Mouse (Mus musculus) G1E-ER4 (cell line): Measurements from ENCODE around the gene Panx2. TPM values are rescaled to one million over a fixed set of nuclear protein-coding genes. Genes with fewer than 3 reads are reported as not detected.

Experiments used
- GATA1 ChIP-seq: IDR thresholded peaks from one replicate; pipeline ENCODE4 v1.8.0; 2012; ENCODE audit warnings: low read length, inconsistent platforms
- polyA plus RNA-seq: library from polyadenylated mRNA; stranded (reverse); fragments of >175 nt; gene quantifications from 2 replicates; pipeline ENCODE4 v1.2.3, GENCODE M21; 2012

Gene Panx2
- polyA plus RNA-seq = not detected in 2 replicates

DNA sequence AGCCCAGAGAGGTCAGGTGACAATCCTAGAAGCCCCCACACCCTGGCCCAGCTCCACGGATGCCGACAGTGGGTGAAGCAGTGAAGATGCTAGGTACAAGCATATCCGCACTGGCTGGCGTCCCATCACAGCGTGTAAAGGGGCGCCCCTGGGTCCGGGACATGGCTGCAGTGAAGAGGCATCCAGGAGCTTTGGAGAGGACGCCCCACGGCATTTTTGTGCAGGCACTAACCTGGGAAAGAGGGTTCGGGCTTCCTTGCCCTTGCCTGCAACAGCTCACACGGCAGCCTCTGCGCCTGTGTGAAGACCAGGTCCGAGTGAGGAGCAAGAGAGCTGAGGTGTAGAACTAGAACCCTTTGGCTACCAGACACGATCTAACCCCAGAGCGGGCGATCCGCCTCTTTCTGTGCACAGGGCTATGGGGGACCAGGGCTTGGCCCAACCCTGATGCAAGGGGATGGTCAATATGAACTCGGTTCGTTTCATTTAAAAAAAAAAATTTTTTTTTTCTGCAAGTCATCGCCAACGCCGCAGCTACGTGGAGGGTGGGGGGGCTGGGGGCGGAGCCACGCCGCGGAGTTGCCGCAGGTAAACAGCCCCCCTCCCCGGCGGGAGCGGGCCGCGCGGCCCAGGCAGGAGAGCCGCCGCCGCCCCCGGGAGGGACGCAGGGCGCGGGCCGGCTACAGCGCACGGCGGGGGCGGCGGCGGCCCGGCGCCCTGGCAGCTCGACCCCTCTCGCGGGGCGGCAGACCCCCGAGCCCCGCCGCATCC, at the start of gene Panx2:
Panx2 (plus strand) TSS at position 574 of the 771 bp plus-strand sequence.
- TF ChIP-seq GATA1 = no peak

DNA sequence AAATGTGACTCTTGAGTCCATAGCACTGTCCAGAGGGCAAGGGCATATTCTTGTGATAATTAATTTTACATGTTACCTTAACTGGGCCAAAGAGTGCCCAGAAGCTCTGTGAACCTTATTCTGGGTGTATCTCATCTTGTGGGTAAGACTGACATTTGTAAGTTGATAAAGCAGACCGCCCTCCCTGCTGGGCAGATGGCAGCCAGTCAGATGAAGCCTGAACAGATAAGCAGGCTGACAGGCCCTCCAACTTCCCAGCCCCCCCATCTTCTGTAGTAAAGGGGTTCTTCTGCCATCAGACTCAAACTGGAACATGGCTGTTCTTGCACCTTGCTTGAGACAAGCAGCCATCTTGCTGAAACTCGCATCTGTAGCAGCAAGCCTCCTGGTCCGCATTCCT, 42.8 kb upstream of the Panx2 start:
- no peak for TF ChIP-seq GATA1

- no peak for TF ChIP-seq GATA1
Measured at GRCm38 (mm10) chr15:89020085-89020484, 39.4 kb upstream of the Panx2 start.

GRCm38 (mm10) chr15:89020492-89020891, 39.0 kb upstream of the Panx2 start:
- no peak for TF ChIP-seq GATA1

GRCm38 (mm10) chr15:89044381-89044780, 15.2 kb upstream of the Panx2 start:
- TF ChIP-seq GATA1 = no peak

DNA sequence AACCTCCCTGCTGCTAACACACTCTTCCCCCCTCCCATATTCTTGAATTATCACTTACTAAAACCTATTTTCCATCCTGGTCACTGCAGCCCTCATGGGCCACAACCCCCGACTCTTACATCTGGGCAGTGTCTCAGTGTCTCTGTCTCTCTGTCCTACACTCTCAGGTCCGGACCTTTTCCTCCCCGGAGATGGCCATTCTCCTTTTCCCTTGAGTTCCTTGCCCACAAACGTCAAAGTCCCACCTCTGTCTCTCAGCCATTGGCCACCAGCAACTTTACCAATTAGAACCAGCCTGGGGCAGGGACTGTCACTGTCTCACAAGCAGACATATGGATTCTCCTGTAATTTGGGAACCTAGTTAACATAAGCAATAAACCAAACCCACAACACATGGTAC, 13.2 kb upstream of the Panx2 start:
- TF ChIP-seq GATA1 = no peak

DNA sequence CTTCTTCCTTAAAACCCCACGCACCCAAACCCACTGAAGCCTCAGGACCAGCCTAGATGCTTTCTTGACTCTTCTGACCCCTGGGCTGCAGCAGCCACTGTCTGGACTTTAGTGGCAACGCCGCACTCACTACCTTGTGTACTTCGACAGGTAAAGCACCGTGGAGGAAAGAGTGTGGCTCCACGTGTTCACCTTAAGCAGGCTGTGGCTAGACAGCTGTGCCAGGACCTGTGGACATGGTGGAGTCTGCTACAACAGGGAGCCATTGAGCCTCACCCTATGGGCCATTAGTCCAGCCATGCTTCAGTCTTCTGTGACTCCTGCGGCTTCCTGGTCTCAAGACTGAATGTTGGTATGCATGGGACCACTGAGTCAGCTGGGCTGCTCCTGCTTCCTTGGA, 4.9 kb upstream of the Panx2 start:
- no peak for TF ChIP-seq GATA1

GRCm38 (mm10) chr15:89058736-89059135, 798 bp upstream of the Panx2 start:
- no peak for TF ChIP-seq GATA1

- no peak for TF ChIP-seq GATA1
Measured at GRCm38 (mm10) chr15:89060032-89060681, 623 bp downstream of the Panx2 start.

- no peak for TF ChIP-seq GATA1
Measured at GRCm38 (mm10) chr15:89060811-89061460, 1.4 kb downstream of the Panx2 start.

- no peak for TF ChIP-seq GATA1
Measured at GRCm38 (mm10) chr15:89061761-89062517, 2.4 kb downstream of the Panx2 start.

- TF ChIP-seq GATA1 = no peak
Measured at GRCm38 (mm10) chr15:89062518-89062910, 3.0 kb downstream of the Panx2 start.

GRCm38 (mm10) chr15:89063001-89063400, 3.5 kb downstream of the Panx2 start:
- no peak for TF ChIP-seq GATA1

- no peak for TF ChIP-seq GATA1
Measured at GRCm38 (mm10) chr15:89063536-89063935, 4.0 kb downstream of the Panx2 start.

DNA sequence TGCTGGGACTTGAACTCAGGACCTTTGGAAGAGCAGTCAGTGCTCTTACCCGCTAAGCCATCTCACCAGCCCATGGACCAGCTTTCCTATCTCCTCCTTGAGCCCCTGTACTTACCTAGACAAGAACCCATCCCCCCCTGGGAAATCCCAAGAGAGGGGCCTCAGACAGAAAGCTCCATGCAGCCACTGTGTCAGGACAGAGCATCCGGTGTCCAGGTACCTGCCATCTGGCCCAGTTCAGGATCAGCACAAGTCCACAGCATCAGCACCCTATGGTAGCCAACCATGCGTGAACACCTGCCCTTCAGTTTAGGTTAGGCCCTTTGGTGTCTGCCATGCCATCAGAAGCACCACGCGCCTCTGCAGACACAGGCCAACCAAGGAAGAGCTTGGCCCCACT, 5.4 kb downstream of the Panx2 start:
- TF ChIP-seq GATA1 = no peak

DNA sequence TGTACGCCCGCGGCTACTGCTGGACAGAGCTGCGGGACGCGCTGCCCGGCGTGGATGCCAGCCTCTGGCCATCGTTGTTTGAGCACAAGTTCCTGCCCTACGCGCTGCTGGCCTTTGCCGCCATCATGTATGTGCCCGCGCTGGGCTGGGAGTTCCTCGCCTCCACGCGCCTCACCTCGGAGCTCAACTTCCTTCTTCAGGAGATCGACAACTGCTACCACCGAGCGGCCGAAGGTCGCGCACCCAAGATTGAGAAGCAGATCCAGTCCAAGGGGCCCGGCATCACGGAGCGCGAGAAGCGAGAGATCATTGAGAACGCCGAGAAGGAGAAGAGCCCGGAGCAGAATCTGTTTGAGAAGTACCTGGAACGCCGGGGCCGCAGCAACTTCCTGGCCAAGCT, 8.1 kb downstream of the Panx2 start:
- no peak for TF ChIP-seq GATA1
